Mouse (Mus musculus) ES-Bruce4 (cell line): ENCODE measurements around the gene Foxd1. TPM values are rescaled to one million over a fixed set of nuclear protein-coding genes. Genes with fewer than 3 reads are reported as not detected.

Experiments
- H3K27ac ChIP-seq: 2 replicates; pipeline ENCODE4 v1.5.1; 2012; ENCODE audit warnings: low read length, inconsistent platforms; ENCODE audit not compliant: insufficient read depth
- H3K27me3 ChIP-seq: 2 replicates; pipeline ENCODE4 v1.6.1; 2012; ENCODE audit warnings: mild to moderate bottlenecking, low read length, inconsistent platforms; ENCODE audit not compliant: control insufficient read depth, poor library complexity, insufficient read depth, severe bottlenecking
- H3K36me3 ChIP-seq: 2 replicates; pipeline ENCODE4 v1.6.1; 2012; ENCODE audit warnings: inconsistent platforms, mild to moderate bottlenecking, low read length, moderate library complexity; ENCODE audit not compliant: control insufficient read depth, poor library complexity, insufficient read depth, severe bottlenecking
- H3K4me1 ChIP-seq: one replicate; pipeline ENCODE4 v1.8.1; 2011; ENCODE audit warnings: low read length; ENCODE audit not compliant: control insufficient read depth, insufficient read depth
- H3K4me3 ChIP-seq: 2 replicates; pipeline ENCODE4 v1.5.1; 2011; ENCODE audit warnings: low read depth, mild to moderate bottlenecking, low read length
- H3K9ac ChIP-seq: 2 replicates; pipeline ENCODE4 v1.6.1; 2012; ENCODE audit warnings: low read depth, mild to moderate bottlenecking, inconsistent platforms; ENCODE audit not compliant: poor library complexity, severe bottlenecking
- H3K9me3 ChIP-seq: replicated peaks from 2 replicates; pipeline ENCODE4 v1.6.1; 2012; ENCODE audit warnings: mild to moderate bottlenecking, low read length, inconsistent platforms; ENCODE audit not compliant: control insufficient read depth, poor library complexity, insufficient read depth, severe bottlenecking
- CTCF ChIP-seq: IDR thresholded peaks from one replicate; pipeline ENCODE4 v1.8.1; 2011; ENCODE audit warnings: low read depth, low read length
- EP300 ChIP-seq: IDR thresholded peaks from 2 replicates; pipeline ENCODE4 v1.6.1; 2011; ENCODE audit warnings: low read depth, low read length; ENCODE audit not compliant: insufficient read depth
- POLR2A ChIP-seq: IDR thresholded peaks from one replicate; pipeline ENCODE4 v1.8.1; 2011; ENCODE audit warnings: low read length; ENCODE audit not compliant: insufficient read depth
- polyA plus RNA-seq: library from polyadenylated mRNA; stranded (reverse); fragments of >200 nt; gene quantifications from 2 replicates; pipeline ENCODE4 v1.2.4, GENCODE M21; 2011; ENCODE audit warnings: low read depth; ENCODE audit not compliant: missing spikeins, insufficient read depth, insufficient read length

Gene Foxd1
- polyA plus RNA-seq, 1 experiment: not detected

GRCm38 (mm10) chr13:98367601-98368000, 13.6 kb downstream of the Foxd1 start:
- TF ChIP-seq POLR2A: no peak
- TF ChIP-seq EP300: no peak
- no peak for TF ChIP-seq CTCF
- no peak overlapping the region for H3K27ac ChIP-seq
- no peak overlapping the region for H3K9ac ChIP-seq
- H3K27me3 ChIP-seq: peaks cover 41% of the 10 kb centered on the region
- no peaks in the 10 kb centered on the region for H3K9me3 ChIP-seq
- no peak overlapping the region for H3K4me3 ChIP-seq
- H3K4me1 ChIP-seq: no peaks in the 10 kb centered on the region
- no peaks in the 10 kb centered on the region for H3K36me3 ChIP-seq

- Histone ChIP-seq H3K27me3 (peaks cover 38% of the 10 kb centered on the region), H3K4me1 (no peaks in the 10 kb centered on the region), H3K36me3 (no peaks in the 10 kb centered on the region), H3K27ac (no peak overlapping the region), H3K4me3 (no peak overlapping the region), H3K9ac (no peak overlapping the region), H3K9me3 (no peaks in the 10 kb centered on the region)
- TF ChIP-seq EP300 (no peak), POLR2A (no peak), CTCF (no peak)
These were observed 15.0 kb downstream of the Foxd1 start for GRCm38 (mm10) chr13:98369046-98369445.

- Histone ChIP-seq H3K9ac (no peak overlapping the region), H3K27ac (no peak overlapping the region), H3K4me1 (no peaks in the 10 kb centered on the region), H3K4me3 (no peak overlapping the region), H3K27me3 (peaks cover 1% of the 10 kb centered on the region; the same call in 1 of the 2 replicates), H3K9me3 (no peaks in the 10 kb centered on the region), H3K36me3 (no peaks in the 10 kb centered on the region)
- TF ChIP-seq POLR2A: no peak
- TF ChIP-seq CTCF: no peak
- no peak for TF ChIP-seq EP300
These were observed 20.5 kb downstream of the Foxd1 start for GRCm38 (mm10) chr13:98374560-98374959.

- no peak overlapping the region for H3K27ac ChIP-seq
- TF ChIP-seq EP300 (no peak), CTCF (no peak), POLR2A (no peak)
- H3K27me3 ChIP-seq: peaks cover 1% of the 10 kb centered on the region; the same call in 1 of the 2 replicates
- no peak overlapping the region for H3K4me3 ChIP-seq
- no peaks in the 10 kb centered on the region for H3K4me1 ChIP-seq
- no peaks in the 10 kb centered on the region for H3K9me3 ChIP-seq
- no peaks in the 10 kb centered on the region for H3K36me3 ChIP-seq
- no peak overlapping the region for H3K9ac ChIP-seq
These were observed 20.9 kb downstream of the Foxd1 start for GRCm38 (mm10) chr13:98374979-98375378.

- Histone ChIP-seq H3K4me3 (no peak overlapping the region), H3K36me3 (no peaks in the 10 kb centered on the region)
- TF ChIP-seq CTCF: no peak
- TF ChIP-seq POLR2A: no peak
- TF ChIP-seq EP300: no peak
These were observed 23.7 kb downstream of the Foxd1 start for GRCm38 (mm10) chr13:98377746-98378145.

GRCm38 (mm10) chr13:98382751-98383150, 28.7 kb downstream of the Foxd1 start:
- Histone ChIP-seq H3K4me3 (no peak overlapping the region), H3K9me3 (peaks cover 9% of the 10 kb centered on the region), H3K27ac (no peak overlapping the region), H3K9ac (no peak overlapping the region), H3K27me3 (no peaks in the 10 kb centered on the region; the same call in none of the 2 replicates), H3K36me3 (no peaks in the 10 kb centered on the region), H3K4me1 (no peaks in the 10 kb centered on the region)
- TF ChIP-seq EP300 (no peak), CTCF (no peak), POLR2A (no peak)

More at GRCm38 (mm10) chr13:98377746-98378145, 23.7 kb downstream of the Foxd1 start:
- no peak overlapping the region for H3K9ac ChIP-seq
- H3K9me3 ChIP-seq: no peaks in the 10 kb centered on the region
- H3K4me1 ChIP-seq: no peaks in the 10 kb centered on the region
- no peak overlapping the region for H3K27ac ChIP-seq
- H3K27me3 ChIP-seq: peaks cover 1% of the 10 kb centered on the region; the same call in 1 of the 2 replicates
